Mouse (Mus musculus) left cerebral cortex, adult 18-20 months (tissue): ENCODE measurements around the gene Apmap. TPM values are rescaled to one million over a fixed set of nuclear protein-coding genes. Genes with fewer than 3 reads are reported as not detected.
"Not testable (repeated sequence)": the region's sequence is repeated elsewhere in the genome, so short reads cannot be mapped to it uniquely, and the experiment has no call there.

Experiments used
- DNase-seq, 2 experiments: peaks; one replicate each; pipeline ENCODE4 v3.0.0; 2021 to 2022; ENCODE audit warnings: low spot score in 2 of 2, mixed read lengths in 1 of 2
- total RNA-seq, 2 experiments: library from RNA; stranded (reverse); gene quantifications; 2 replicates each; pipeline ENCODE4 v1.2.3; 2021

Apmap gene
- total RNA-seq, 2 experiments from 2014 or later: 53.5 to 59.9 TPM

DNA sequence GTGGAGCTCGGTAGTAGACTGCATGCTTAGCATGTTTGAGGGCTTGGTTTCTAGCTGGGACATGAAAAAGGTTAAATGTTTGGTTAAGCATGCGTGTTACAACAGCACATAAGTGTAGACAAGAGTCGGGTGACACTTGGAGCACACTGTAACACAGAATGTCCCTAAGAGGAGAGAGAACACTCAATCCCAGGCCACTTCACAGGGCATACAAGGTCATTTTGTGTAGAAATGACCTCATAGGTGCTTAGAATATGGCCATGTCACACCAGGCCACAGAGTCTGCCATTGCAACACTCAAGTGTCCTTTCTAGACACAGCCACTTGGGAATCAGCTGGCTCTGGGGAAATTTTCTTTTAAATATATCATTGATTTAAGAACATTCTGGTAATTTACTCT lies 15.6 kb upstream of the Apmap start:
- no peak for DNase-seq

DNA sequence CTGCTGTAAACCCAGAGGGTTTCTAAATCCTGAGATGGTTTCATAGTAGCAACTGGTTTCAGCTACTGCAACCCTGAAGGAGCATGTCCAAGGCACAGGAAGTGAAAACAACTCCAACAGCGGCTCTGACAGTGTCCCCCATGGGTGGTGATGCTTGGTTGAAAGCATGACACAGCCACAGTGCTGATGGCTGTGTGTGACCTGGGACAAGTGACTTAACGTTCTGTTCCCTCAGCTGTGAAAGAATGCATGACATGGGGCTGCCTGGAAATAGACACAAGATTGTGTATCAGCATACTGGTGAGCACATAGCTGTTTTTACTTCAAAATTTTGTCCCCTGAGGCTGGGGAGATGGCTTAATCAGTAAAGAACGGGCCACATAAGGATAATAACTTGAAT lies 13.3 kb upstream of the Apmap start:
- no peak for DNase-seq

DNA sequence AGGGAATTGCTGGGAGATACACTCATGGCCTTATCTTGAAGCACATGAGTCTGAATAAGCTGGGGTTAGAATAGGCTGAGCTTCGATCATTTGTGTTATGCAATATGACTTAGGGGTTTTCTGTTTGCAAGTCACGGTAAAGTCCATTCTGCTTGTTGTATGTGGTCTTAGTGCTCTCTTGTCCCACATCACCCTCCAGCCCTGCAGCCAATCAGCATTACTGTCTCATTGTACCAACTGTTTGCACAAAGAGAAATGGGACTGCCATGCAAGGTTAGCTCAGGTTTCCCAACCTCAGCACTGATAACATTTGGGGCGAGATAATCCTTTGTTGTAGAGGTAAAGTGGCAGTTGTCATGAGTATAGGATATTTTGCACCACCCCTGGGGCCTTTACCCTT lies 1.7 kb upstream of the Apmap start:
- no peak for DNase-seq

DNA sequence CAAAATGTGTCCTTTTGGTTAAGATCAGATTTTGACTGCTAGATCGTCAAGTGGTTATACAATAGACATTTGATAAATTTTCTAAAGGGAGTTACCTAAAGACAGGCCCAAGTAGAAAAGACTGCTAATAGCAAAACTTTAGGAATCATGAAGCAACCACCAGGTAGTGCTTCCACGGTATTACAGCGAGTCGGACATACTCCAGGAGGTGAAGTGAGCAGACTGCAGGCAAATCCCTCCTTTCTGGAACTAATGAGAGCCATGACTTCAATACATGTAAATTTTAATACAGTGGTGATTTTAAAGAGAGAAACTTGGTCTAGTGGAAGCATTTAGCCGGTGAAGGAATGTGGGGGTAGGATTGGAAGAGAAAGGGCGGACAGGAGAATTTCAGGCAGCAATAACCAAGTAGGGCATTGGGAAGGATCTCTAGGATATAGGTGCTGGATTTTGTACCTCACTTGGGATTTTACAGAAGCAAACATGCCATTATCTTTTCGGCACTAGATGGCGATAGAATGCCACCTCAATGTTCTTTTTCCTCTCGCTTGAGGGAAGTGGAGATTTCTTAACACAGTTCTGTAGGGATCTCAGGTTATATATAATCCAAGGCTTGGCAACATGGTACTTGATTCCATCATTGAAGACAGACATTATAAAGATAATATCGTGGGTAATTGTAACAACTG lies 649 bp upstream of the Apmap start:
- peak; percentile 78 to 79 for DNase-seq

DNA sequence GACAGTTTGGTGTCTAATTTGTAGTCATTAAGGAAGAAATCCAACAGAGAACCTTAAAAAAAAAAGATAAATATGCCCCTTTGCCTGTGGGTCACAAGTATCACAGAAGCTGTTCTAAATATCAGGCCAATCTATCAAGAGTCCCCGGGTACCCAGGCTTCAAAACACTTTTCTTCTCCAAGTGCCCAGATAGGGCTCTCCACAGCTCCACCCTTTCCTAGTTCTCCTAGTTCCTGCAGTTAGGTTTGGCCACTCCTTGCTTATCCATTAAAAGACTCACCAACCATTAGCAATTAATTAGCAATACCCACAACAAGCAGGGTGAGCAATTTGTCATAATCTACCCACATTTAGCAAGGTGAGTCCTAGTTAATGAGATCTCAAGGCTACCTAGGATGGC lies 1.3 kb downstream of the Apmap start:
- no peak for DNase-seq

DNA sequence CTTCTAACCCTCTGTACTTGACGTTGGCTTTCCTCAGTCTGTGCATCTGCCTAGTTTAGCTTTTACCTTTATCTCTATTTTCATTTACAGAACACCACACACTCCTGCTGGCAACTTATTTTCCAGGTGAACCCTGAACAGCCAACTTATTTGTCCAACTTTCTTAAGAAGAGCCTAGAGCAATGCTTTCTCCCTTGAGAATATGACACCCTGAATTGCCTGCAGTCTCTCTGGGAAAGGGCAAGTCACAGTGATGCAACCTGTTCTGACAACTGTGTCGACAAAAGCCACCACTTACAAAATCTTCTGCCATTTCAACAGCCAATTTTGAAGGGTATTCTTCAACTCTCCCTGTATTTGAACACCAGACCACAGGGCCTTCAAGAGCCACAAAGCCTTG lies 3.6 kb downstream of the Apmap start:
- DNase-seq: no peak

DNA sequence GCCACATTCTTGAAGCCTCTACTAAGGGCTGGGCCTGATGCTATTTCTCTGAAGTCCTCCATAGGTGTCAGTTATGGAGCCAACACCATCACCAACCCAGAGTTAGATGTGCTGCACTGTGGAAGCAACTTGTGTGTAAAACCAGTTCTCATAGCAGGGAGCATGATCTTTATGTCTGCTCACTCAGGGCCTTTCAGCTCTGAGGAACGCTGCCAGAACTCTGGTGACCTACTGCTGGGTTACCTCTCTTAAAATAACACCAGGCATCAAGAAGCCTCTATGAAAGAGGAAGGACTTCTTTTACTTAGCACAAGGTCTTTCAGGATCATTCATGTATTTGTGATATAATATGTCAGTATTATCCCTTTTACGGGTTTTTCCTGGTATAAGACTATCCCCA lies 6.2 kb downstream of the Apmap start:
- DNase-seq: no peak

DNA sequence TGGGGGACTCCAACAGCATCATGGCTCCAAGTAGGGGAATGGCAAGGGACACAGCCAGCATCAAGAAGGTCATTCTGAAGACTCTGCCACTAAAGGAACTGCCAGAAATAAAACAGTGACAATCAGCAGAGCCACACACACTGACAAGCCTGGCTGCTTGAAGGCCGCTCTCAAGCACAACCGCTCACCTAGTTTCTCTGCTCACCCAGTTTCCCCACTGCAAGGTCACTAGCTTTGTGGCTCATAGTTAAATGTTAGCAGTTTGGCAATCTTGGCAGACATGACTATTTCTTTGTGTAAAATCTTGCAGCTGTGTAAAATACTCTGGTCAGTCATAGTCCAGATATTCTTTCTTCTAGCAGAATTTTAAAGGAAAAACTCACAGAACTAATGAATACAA lies 8.1 kb downstream of the Apmap start:
- DNase-seq: no peak

DNA sequence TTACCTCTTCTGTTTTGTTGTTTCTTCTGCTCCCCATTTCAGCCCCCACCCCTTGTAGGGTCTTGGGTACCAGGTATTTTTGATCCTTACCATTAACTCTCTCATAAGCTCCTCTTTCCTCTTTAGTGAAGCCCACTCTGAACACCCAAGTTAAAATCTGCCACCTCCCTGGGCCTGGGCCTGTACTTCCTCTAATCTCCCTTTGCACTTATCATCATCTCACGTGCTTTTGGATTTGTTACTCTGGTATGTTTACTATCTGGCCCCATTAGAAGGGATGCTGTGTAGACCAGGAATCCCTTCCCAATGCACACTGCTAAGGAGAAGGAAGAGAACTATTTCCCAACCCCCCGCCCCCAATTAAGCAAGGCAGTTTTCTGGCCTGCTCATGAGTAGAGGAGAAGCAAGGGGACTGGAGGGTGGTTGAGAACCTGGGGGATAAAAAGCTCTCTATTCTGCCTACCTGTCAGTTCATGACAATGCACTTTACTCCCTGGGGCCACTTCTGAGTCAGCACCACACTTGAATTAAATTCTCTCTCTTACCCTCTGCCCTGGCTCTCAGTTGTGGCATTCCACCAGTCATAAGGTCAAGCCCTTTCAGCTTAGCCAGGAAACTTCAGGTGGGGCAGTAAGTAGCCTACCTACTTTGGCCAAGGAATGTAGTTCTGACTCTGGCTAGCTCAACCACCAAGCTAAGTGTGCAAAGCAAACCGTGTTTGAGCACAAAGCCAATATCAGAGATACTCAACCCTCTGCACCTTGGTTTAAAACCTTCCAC lies 12.8 kb downstream of the Apmap start:
- DNase-seq: no peak

DNA sequence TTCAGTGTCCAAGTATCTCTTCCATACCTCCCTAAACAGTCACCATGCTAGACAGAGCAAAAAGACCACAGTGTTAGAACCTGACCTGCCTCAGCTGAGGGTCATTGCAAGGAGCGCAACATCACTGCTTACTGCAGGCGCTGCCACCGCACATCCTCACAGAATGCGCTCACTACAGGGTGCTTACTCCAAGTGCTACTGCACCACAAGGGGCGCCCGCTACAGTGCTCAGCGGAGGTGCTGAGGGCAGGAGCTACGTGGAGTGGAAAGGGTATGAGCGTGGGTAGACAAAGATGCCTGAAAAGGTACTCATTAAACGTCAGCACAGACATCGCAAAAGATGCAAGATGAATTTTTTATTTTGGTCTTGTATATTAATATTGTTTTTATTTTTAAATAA lies 19.3 kb downstream of the Apmap start:
- DNase-seq: no peak

DNA sequence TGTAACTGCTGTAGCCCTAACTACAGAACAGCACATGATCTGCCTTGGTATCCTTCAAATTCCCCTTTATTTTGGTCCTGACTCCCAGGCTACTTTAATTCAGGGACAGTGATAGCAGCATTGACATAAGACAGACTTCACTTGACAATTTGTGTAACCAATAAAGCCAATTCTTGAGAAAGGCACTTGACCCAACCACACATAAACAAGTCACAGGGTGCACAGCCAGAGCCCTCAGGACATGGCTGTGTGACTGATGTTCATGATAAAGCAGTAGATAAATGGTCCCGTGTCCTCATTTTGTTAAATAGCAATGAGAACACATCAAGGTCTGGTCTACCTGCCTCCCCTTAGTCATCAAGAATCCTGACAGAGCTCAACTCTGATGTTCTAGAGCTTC lies 28.7 kb downstream of the Apmap start:
- DNase-seq: no peak

DNA sequence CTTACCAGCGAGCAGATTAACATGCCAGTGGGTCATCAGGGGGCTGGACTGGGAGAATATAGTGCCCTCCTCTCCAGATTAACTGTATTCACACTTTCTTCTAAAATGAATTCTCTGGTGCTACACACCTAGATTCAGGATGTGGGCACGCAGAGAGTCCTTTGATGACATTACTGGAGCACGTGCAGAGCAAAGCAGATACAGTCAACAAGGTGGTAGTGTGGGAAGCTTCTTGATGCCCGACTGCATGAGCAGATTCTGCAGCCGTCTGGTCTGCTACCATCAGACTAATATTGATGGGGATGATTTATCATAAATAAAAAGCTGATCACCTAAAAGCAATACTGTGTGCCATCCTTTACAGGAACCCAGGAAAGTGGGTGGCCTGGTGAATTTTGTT lies 29.8 kb downstream of the Apmap start:
- no peak for DNase-seq

DNA sequence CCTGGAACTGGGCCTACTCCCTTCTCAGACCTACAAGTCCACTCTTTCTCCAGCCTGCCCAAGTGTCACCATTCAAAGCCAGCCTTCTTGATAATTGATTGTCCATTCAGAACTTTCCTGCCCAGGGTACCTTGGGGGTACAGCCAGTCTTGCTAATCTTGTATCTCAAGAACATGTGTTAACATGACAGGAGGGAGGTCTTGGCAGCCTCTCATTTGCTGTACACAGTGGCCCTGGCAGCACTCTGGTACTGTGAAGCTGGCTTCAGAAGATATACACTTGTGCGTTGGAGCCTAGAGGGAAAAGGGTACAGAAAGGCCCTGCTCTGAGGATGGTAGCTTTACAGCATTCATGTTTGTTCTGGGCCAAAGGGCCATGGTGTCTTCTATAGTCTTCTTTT lies 32.1 kb downstream of the Apmap start:
- no peak for DNase-seq

DNA sequence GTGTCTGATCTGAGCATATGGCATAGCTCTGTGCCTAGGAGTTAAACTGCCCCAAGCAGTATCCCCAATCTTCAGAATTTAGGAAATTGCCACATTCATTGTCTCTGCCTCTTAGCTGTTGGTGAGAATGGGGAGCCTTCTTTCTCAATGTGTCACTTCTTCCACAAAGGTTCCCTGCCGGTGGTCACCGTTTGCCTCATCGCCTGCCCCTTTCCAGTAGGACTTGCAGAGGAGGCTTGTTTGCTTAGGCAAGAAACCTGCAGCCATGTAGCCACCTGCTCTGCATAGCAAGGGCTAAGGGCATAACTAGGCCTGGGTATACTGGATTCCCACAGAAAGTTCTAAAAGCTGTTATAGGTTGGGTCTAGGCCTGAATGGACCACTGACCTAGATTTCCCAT lies 35.9 kb downstream of the Apmap start:
- no peak for DNase-seq

DNA sequence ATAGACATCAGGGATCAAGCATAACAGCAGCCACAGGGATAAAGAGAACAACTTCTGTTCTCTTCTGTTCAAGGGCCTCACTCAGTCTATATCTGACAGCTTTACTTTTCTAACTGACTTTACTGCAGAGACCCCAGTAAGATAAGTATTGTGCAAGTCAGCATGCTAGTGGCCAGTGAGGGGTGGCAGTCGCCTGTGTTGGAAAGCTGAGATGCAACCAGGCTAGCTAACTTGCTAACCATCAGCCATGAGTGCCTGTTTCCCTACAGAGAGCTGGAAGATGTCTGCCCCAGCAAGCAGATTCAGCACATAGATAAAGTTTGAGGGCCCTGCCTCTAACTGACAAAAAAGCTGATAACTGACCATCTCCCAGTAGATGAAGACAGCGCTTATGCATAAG lies 37.6 kb downstream of the Apmap start:
- DNase-seq: no peak

DNA sequence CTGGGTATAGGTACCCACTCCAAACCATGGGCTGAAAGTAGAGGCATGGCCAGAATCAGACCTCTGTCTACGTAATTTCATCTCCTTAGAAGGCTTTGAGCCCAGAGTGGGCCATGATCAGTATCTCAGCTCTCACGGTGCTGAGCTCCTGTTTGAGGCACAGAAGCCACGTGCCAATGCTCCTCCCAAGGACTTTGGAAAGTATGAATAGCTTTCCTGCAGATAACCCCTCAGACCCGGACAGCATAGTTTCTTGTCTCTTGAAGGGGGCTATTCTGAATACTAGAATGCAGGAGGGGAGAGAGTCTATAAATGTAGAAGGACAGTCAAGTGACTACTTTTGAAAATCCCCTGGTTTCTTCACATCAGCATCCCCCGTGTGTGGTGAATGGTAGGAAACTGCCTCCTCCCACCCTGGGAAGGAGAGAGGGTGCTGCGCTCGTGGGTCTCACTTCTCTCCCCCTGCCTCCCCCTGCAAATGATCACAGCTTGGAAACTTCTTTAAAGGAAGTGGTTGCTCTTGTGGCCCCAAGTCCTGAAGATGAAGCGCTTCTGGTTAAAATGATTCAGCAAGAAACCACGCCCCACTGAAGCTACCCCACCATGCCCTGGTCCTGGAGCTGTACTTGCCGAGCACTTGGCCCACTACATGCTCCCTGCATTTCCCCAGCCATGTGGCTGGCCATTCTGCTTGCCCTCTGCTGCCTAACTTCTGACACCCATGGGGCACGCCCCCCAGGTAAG lies 38.3 kb downstream of the Apmap start, which contains the start of gene Cst7:
Gene Cst7 (plus strand): TSS at position 569 of the 744 bp plus-strand sequence.
- no peak for DNase-seq

DNA sequence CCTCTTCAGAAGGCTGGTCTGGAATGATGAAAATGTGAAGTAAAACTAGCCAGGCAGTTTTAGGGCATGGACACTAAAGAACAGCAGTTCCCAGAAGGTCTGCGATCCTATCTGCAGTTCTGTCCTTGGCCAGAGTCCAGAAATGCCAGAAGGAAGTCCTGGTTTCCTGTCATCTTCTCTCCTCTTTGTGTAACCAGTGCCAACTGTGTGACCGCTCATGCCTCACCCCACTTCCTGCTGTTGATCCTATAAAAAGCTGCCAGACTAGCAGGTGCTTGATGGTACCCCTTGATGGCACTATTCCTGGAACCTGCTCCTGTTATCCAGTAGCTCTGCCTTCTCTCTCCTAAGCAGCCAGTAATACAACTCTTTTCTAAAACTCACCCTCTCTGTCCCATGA lies 41.3 kb downstream of the Apmap start:
- DNase-seq: no peak

DNA sequence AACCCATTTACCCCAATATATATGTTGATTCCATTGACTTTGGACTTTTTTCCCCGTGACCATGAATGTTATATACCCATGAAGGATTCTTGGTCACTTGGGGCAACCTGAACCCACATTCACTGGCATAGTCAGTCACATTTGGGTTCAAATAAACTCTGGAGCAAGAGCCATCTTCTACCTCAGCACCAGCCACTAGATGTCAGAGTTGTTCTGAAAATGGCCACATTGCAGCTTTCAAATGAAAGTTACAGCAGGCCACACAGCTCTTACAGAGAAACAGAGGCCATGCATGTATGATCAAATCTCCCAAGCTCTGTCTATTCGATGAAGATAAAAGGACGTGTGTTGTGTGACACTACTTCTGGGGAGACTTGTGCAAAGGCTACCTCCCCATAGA lies 49.8 kb downstream of the Apmap start:
- DNase-seq: peak; percentile 25 to 28

DNA sequence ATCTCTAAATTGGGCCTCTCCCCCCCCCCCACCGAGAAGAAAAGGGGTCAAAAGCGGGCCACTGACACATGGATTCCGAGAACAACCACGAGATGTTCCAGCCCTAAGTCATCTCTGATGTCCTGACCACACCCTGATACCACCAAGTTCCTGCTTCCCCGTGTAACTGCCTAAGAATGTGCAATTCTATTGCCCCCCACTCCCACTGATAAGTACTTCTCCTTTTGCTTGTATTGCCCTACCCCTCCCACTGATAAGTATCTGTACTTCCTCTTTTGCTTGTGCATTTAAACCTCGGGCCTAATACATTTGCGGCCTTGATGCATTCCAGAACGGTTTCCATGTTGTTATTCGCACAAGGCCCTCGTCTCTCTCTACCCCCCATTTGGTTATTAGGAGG lies 58.8 kb downstream of the Apmap start:
- DNase-seq: not testable (repeated sequence)
